Mouse (Mus musculus) liver, adult 2 months (tissue): ENCODE measurements at regions not wholly inside any gene's neighbourhood (a gene's known extent, or its start where the extent isn't known, plus 50 kb on each side); places are given as distances from the start of the nearest gene placed in this dataset.

Experiments
- CTCF ChIP-seq: fragments of 200-500 bp; IDR thresholded peaks from 2 replicates; pipeline ENCODE4 v1.5.1; 2011; ENCODE audit warnings: low read depth, low read length, control low read depth
- POLR2A ChIP-seq: fragments of 200-500 bp; IDR thresholded peaks from 2 replicates; pipeline ENCODE4 v1.6.1; 2011; ENCODE audit warnings: low read length, control low read depth; ENCODE audit not compliant: insufficient read depth; ENCODE audit errors: extremely low read depth

DNA sequence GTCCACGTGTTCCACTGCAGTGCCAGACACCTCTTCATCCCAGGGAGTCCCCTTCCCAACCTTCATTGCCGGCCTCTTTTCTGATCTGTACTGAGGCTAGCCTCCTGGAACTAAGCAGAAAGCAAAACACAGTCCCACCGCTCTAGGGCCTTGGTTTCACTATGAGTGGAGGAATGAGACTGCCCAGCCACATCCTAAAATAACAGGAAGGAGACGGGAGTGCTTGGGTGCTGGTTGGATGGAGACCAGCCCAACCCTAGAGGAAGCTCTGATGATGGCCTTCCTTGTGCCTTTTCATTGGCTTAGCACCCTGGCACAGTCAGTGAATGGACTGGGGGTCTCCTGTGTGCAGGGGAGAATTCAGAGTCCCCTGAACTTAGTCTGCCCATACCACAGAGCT, 177.4 kb downstream of the Tmem132e start:
- no peak for TF ChIP-seq POLR2A
- TF ChIP-seq CTCF = no peak
